Mouse (Mus musculus): ENCODE results near the gene Gpc6.

The Gpc6 gene

GRCm38 (mm10) chr14:118019314-118019713 is 1094.2 kb downstream of the Gpc6 start:
- DNase-seq (ENCODE audit: low spot score): no peak

- DNase-seq (ENCODE audit: low spot score): no peak
These were observed 1096.9 kb downstream of the Gpc6 start for GRCm38 (mm10) chr14:118021867-118022543.

Measured in urinary bladder, postnatal 25 days (tissue).